Mouse (Mus musculus) G1E (cell line): ENCODE measurements around the gene Sptbn4.

Experiments used
- CTCF ChIP-seq: IDR thresholded peaks from 2 replicates; pipeline ENCODE4 v1.5.1; 2012; ENCODE audit warnings: low read depth, low read length, inconsistent platforms, mixed read lengths
- GATA1 ChIP-seq: IDR thresholded peaks from 2 replicates; pipeline ENCODE4 v1.6.1; 2012; ENCODE audit warnings: borderline replicate concordance, low read length, inconsistent platforms, mixed read lengths
- GATA2 ChIP-seq: IDR thresholded peaks from 2 replicates; pipeline ENCODE4 v1.6.1; 2012; ENCODE audit warnings: low read depth, low read length, inconsistent platforms, borderline replicate concordance
- POLR2AphosphoS5 ChIP-seq: IDR thresholded peaks from 2 replicates; pipeline ENCODE4 v1.6.1; 2012; ENCODE audit warnings: low read depth, low read length, inconsistent platforms; ENCODE audit not compliant: insufficient replicate concordance
- TAL1 ChIP-seq: conservative IDR thresholded peaks from 2 replicates; pipeline ENCODE4 v1.6.1; 2012; ENCODE audit warnings: low read depth, low read length, inconsistent platforms, mixed read lengths

DNA sequence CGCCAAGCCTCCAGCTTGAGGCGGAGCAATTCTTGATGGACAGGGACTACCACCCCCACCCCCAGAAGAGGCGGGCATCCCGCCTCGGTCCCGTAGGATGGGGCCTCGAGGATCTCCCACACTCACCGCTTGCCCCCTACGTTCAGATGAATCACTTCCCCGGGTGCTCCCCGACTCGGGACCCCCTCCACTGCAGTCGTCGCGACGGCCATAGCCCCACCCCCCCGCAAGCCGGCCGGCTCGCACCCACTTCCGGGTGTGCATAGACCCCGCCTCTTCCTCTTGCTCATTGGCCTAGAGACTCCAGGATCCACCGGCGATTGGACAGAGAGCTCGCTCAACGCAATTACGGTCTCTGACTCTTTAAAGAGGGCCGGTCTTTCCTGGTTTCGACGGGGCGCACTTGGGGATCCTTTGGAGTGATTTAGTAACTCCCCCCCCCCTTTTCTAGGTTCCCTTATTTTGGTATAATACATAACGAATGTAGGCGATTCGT, 91.7 kb downstream of the Sptbn4 start, which contains the start of gene Shkbp1:
- TF ChIP-seq GATA1: no peak
- no peak for TF ChIP-seq CTCF
- no peak for TF ChIP-seq TAL1
- TF ChIP-seq GATA2: no peak
- no peak for TF ChIP-seq POLR2AphosphoS5
